Mouse (Mus musculus) CH12.LX (cell line): ENCODE measurements around the gene Olfr576. TPM values are rescaled to one million over a fixed set of nuclear protein-coding genes. Genes with fewer than 3 reads are reported as not detected.

Experiments
- DNase-seq: peaks from one replicate; pipeline ENCODE4 v3.0.0-alpha.2; 2013; ENCODE audit errors: extremely low read depth
- H3K27ac ChIP-seq: 2 replicates; pipeline ENCODE4 v1.5.1; 2012; ENCODE audit warnings: low read depth, mild to moderate bottlenecking, control low read depth, moderate library complexity; ENCODE audit not compliant: insufficient read depth
- H3K27me3 ChIP-seq: replicated peaks from 2 replicates; pipeline ENCODE3; 2012; ENCODE audit warnings: inconsistent platforms
- H3K36me3 ChIP-seq, 2 experiments: replicated peaks in 1 of 2; 2 replicates each; pipeline versions ENCODE3 to v1.6.1; 2012; ENCODE audit warnings: inconsistent platforms in 1 of 2, low read length in 1 of 2, mild to moderate bottlenecking in 1 of 2, mixed read lengths in 1 of 2, moderate library complexity in 1 of 2; ENCODE audit not compliant: control insufficient read depth in 1 of 2, insufficient read depth in 1 of 2
- H3K4me1 ChIP-seq, 2 experiments: 2 replicates each; pipeline ENCODE4 v1.6.1; 2012; ENCODE audit warnings: inconsistent platforms in 1 of 2, moderate library complexity in 1 of 2; ENCODE audit not compliant: insufficient read depth in 2 of 2, control insufficient read depth in 1 of 2
- H3K4me2 ChIP-seq: 2 replicates; pipeline ENCODE4 v1.6.1; 2012; ENCODE audit warnings: low read depth, mild to moderate bottlenecking, control low read depth; ENCODE audit not compliant: poor library complexity, insufficient read depth, severe bottlenecking
- H3K4me3 ChIP-seq, 3 experiments: fragments of 150-350 bp in 1 of 3; sonication (generic) in 1 of 3; replicated peaks in 1 of 3; 2 replicates each; pipeline versions ENCODE3 to v1.5.1; 2011 to 2012; ENCODE audit warnings: low read depth in 2 of 3, low read length in 2 of 3, mild to moderate bottlenecking in 2 of 3, moderate library complexity in 2 of 3, control low read depth in 1 of 3, improper control_type of control experiment in 1 of 3, inconsistent platforms in 1 of 3, mixed read lengths in 1 of 3; ENCODE audit not compliant: poor library complexity in 1 of 3
- H3K79me2 ChIP-seq: replicated peaks from 2 replicates; pipeline ENCODE4 v1.6.1; 2012; ENCODE audit warnings: mild to moderate bottlenecking, moderate library complexity; ENCODE audit not compliant: control insufficient read depth, poor library complexity, insufficient read depth, severe bottlenecking; ENCODE audit errors: extremely low read depth
- H3K9ac ChIP-seq: 2 replicates; pipeline ENCODE4 v1.6.1; 2012; ENCODE audit warnings: low read depth, mild to moderate bottlenecking, control low read depth, moderate library complexity; ENCODE audit not compliant: insufficient read depth
- H3K9me3 ChIP-seq: replicated peaks from 2 replicates; pipeline ENCODE3; 2012; ENCODE audit warnings: low read length, inconsistent platforms, mixed read lengths
- BHLHE40 ChIP-seq: IDR thresholded peaks from 2 replicates; pipeline ENCODE4 v1.6.1; 2011; ENCODE audit warnings: mild to moderate bottlenecking, low read depth, low read length, improper control_type of control experiment
- CHD1 ChIP-seq: IDR thresholded peaks from 2 replicates; pipeline ENCODE4 v1.6.1; 2012; ENCODE audit warnings: low read depth, low read length, improper control_type of control experiment, inconsistent platforms
- CHD2 ChIP-seq: IDR thresholded peaks from 2 replicates; pipeline ENCODE4 v1.6.1; 2011; ENCODE audit warnings: low read length, improper control_type of control experiment
- ELF1 ChIP-seq: IDR thresholded peaks from 2 replicates; pipeline ENCODE4 v1.6.1; 2014; ENCODE audit warnings: low read depth, mild to moderate bottlenecking, inconsistent platforms, low read length, improper control_type of control experiment
- EP300 ChIP-seq: IDR thresholded peaks from 2 replicates; pipeline ENCODE4 v1.6.1; 2011; ENCODE audit warnings: low read length, improper control_type of control experiment
- ETS1 ChIP-seq: conservative IDR thresholded peaks from 2 replicates; pipeline ENCODE4 v1.6.1; 2012; ENCODE audit warnings: low read depth, mild to moderate bottlenecking, inconsistent platforms, low read length, improper control_type of control experiment, moderate library complexity
- HCFC1 ChIP-seq: IDR thresholded peaks from 2 replicates; pipeline ENCODE4 v1.6.1; 2012; ENCODE audit warnings: low read depth, mild to moderate bottlenecking, inconsistent platforms, low read length, improper control_type of control experiment
- JUN ChIP-seq: IDR thresholded peaks from 2 replicates; pipeline ENCODE4 v1.6.1; 2011; ENCODE audit warnings: low read depth, mild to moderate bottlenecking, low read length, improper control_type of control experiment, moderate library complexity; ENCODE audit not compliant: insufficient read depth
- MAFK ChIP-seq: IDR thresholded peaks from 2 replicates; pipeline ENCODE4 v1.6.1; 2011; ENCODE audit warnings: low read length, improper control_type of control experiment; ENCODE audit not compliant: insufficient replicate concordance
- MAX ChIP-seq: IDR thresholded peaks from 2 replicates; pipeline ENCODE4 v1.6.1; 2011; ENCODE audit warnings: low read length, improper control_type of control experiment
- MAZ ChIP-seq: IDR thresholded peaks from 2 replicates; pipeline ENCODE4 v1.6.1; 2012; ENCODE audit warnings: low read depth, mild to moderate bottlenecking, inconsistent platforms, low read length, improper control_type of control experiment, moderate library complexity
- SIN3A ChIP-seq: IDR thresholded peaks from 2 replicates; pipeline ENCODE4 v1.6.1; 2012; ENCODE audit warnings: low read length, improper control_type of control experiment, inconsistent platforms
- USF1 ChIP-seq: IDR thresholded peaks from 2 replicates; pipeline ENCODE4 v1.6.1; 2014; ENCODE audit warnings: low read depth, mild to moderate bottlenecking, inconsistent platforms, low read length, improper control_type of control experiment
- ZC3H11A ChIP-seq: IDR thresholded peaks from 2 replicates; pipeline ENCODE4 v1.6.1; 2012; ENCODE audit warnings: low read depth, mild to moderate bottlenecking, inconsistent platforms, low read length, improper control_type of control experiment
- ZMIZ1 ChIP-seq: IDR thresholded peaks from 2 replicates; pipeline ENCODE4 v1.6.1; 2012; ENCODE audit warnings: low read depth, mild to moderate bottlenecking, inconsistent platforms, low read length, improper control_type of control experiment
- ZNF384 ChIP-seq: IDR thresholded peaks from 2 replicates; pipeline ENCODE4 v1.6.1; 2012; ENCODE audit warnings: low read depth, low read length, improper control_type of control experiment, inconsistent platforms
- dilution Hi-C: fragments of 300-500 bp; cut with MboI; formaldehyde crosslinking; loops from 2 replicates; pipeline ENCODE4 v1.14.3; 2020; ENCODE audit warnings: low sequenced_read_pairs; ENCODE audit not compliant: extremely low pct_unique_long_range_greater_than_20kb, extremely low pct_ligation_motif_present
- in situ Hi-C: fragments of 300-500 bp; cut with MboI; formaldehyde crosslinking; loops from 3 replicates; pipeline ENCODE4 v1.14.3; 2019; ENCODE audit warnings: low sequenced_read_pairs, low pct_ligation_motif_present, low pct_unique_long_range_greater_than_20kb, mixed read lengths
- polyA plus RNA-seq: library from polyadenylated mRNA; unstranded; fragments of >175 nt; gene quantifications from 2 replicates; pipeline ENCODE4 v1.2.1, GENCODE M21; 2012; ENCODE audit warnings: low read depth; ENCODE audit not compliant: insufficient read length
- total RNA-seq, 2 experiments: library from RNA; depleted of rRNA; stranded (reverse); fragments of 300-350 nt in 1 of 2; fragments of >200 nt in 1 of 2; gene quantifications; 2 replicates each; pipeline ENCODE4 v1.2.3; 2012 to 2014

The Olfr576 gene
- total RNA-seq (2012; rRNA removed): not detected in 2 replicates
- not detected in 2 replicates for total RNA-seq (2014; rRNA removed)
- not detected in 2 replicates for polyA plus RNA-seq

- Histone ChIP-seq H3K4me3 (no peak within 1 kb of the TSS), H3K36me3 (no peaks in the 10 kb centered on the region), H3K27ac (no peak within 1 kb of the TSS), H3K79me2 (no peaks in the 10 kb centered on the region), H3K9ac (no peak within 1 kb of the TSS), H3K4me1 (no peaks in the 10 kb centered on the region), H3K9me3 (no peaks in the 10 kb centered on the region), H3K27me3 (no peaks in the 10 kb centered on the region), H3K4me2 (no peak within 1 kb of the TSS)
- no peak for DNase-seq
- no peak for TF ChIP-seq BHLHE40
- no peak for TF ChIP-seq SIN3A
- no peak for TF ChIP-seq ZMIZ1
- TF ChIP-seq MAZ: no peak
- no peak for TF ChIP-seq ELF1
- dilution Hi-C loops: no loop called here
- in situ Hi-C loops: no loop called here
These were observed at the start of gene Olfr576 for GRCm38 (mm10) chr7:102962360-102962759. Olfr576 (plus strand) TSS chr7:102962660.

GRCm38 (mm10) chr7:102915261-102915660 lies 47.2 kb upstream of the Olfr576 start:
- Histone ChIP-seq H3K79me2 (no peaks in the 10 kb centered on the region), H3K4me3 (no peak overlapping the region), H3K27ac (no peak overlapping the region), H3K9me3 (no peaks in the 10 kb centered on the region), H3K4me1 (peaks cover 0 to 5% of the 10 kb centered on the region in 2 experiments; a peak in 2 of 4 replicates), H3K36me3 (no peaks in the 10 kb centered on the region), H3K4me2 (no peak overlapping the region), H3K9ac (no peak overlapping the region), H3K27me3 (no peaks in the 10 kb centered on the region)
- dilution Hi-C loops (no loop called here), in situ Hi-C loops (loop anchor here (10.0 kb wide), 2 partner anchors 250 to 410 kb away; partner anchors contain the start of gene Olfr556)
- DNase-seq: no peak
- no peak for TF ChIP-seq USF1
- no peak for TF ChIP-seq CHD2
- no peak for TF ChIP-seq ETS1
- no peak for TF ChIP-seq MAFK
- no peak for TF ChIP-seq ZC3H11A
- TF ChIP-seq ZNF384: no peak
- TF ChIP-seq HCFC1: no peak
- TF ChIP-seq EP300: no peak
- TF ChIP-seq CHD1: no peak
- no peak for TF ChIP-seq JUN
- TF ChIP-seq MAX: no peak
